8 mouse cellular contexts compared by ENCODE assay signal in genomic region chr9:82974962-82975341, GRCm38 (mm10). TPM values are rescaled to one million over a fixed set of nuclear protein-coding genes. Genes with fewer than 3 reads are reported as not detected.
A peak's percentile ranks its signal among the peaks of the same experiment; 100 is the strongest.
DNase-seq lines count a peak whose midpoint lies in the region; ATAC-seq lines count a peak whose summit lies in the region.

No protein-coding gene starts in this region.

- intact Hi-C loops in gastrocnemius, postnatal 36 days (cut with DNase I), result no loop called here

- H3K27ac ChIP-seq in liver, embryonic 11.5 days (ENCODE audit: low read depth, low read length), result peak overlapping the region; percentile 99
- peak overlapping the region; percentile 99 for H3K27ac ChIP-seq in stomach, embryonic 16.5 days (ENCODE audit: low read length)

- WGBS in liver, embryonic 11.5 days, result under 1% methylated on average over 29 of the region's 61 CpGs
- under 1% methylated on average over 46 of the region's 61 CpGs for WGBS in stomach, embryonic 16.5 days

- no peaks in the 10 kb centered on the region for H3K9me3 ChIP-seq in liver, embryonic 11.5 days (ENCODE audit: control insufficient read depth, low read length)
- no peaks in the 10 kb centered on the region for H3K9me3 ChIP-seq in stomach, embryonic 16.5 days (replicated peaks; ENCODE audit: control insufficient read depth, low read length)

- DNase-seq in cerebellum, postnatal 10 days, result no peak
- DNase-seq in spleen, postnatal 4 days (ENCODE audit: low spot score in 2 of 2), result peak; percentile 68 to 84
- no peak for DNase-seq in spleen, postnatal 36 days (ENCODE audit: low spot score in 2 of 2)
- no peak for DNase-seq in liver, embryonic 11.5 days (ENCODE audit: low spot score)
- no peak for DNase-seq in adrenal gland, postnatal 10 days
- DNase-seq in gastrocnemius, postnatal 36 days, result no peak

- peak; percentile 38 for ATAC-seq in cerebellum, adult (ENCODE audit: insufficient number of reproducible peaks, low FRiP score, low TSS enrichment)
- ATAC-seq in liver, embryonic 11.5 days (replicated peaks; ENCODE audit: low FRiP score), result peak; percentile 52
- ATAC-seq in stomach, embryonic 16.5 days (ENCODE audit: insufficient read depth, low FRiP score), result peak; percentile 14; the same call in 1 of the 2 replicates

- peak overlapping the region; percentile 97 for H3K9ac ChIP-seq in liver, embryonic 11.5 days (ENCODE audit: low read depth, low read length)
- peak overlapping the region; percentile 97 for H3K9ac ChIP-seq in stomach, embryonic 16.5 days (ENCODE audit: low read length)

- no peaks in the 10 kb centered on the region for H3K36me3 ChIP-seq in liver, embryonic 11.5 days (ENCODE audit: control insufficient read depth, insufficient read depth, low read length)
- no peaks in the 10 kb centered on the region for H3K36me3 ChIP-seq in stomach, embryonic 16.5 days (ENCODE audit: control insufficient read depth, insufficient read depth, low read length)

- no peaks in the 10 kb centered on the region for H3K27me3 ChIP-seq in liver, embryonic 11.5 days (replicated peaks; ENCODE audit: control insufficient read depth, insufficient read depth, low read length)
- no peaks in the 10 kb centered on the region for H3K27me3 ChIP-seq in stomach, embryonic 16.5 days (ENCODE audit: control insufficient read depth, insufficient read depth, low read length)

- H3K4me2 ChIP-seq in liver, embryonic 11.5 days, result peak overlapping the region; percentile 82
- H3K4me2 ChIP-seq in stomach, embryonic 16.5 days (ENCODE audit: low read depth, low read length), result peak overlapping the region; percentile 63

- H3K4me3 ChIP-seq in liver, embryonic 11.5 days (ENCODE audit: low read depth, low read length), result peak overlapping the region; percentile 97
- H3K4me3 ChIP-seq in stomach, embryonic 16.5 days (replicated peaks; ENCODE audit: low read length), result peak overlapping the region; percentile 93

- peaks cover 3% of the 10 kb centered on the region; the same call in 1 of the 2 replicates for H3K4me1 ChIP-seq in liver, embryonic 11.5 days (replicated peaks; ENCODE audit: control insufficient read depth, insufficient read depth, low read length)
- peaks cover 3% of the 10 kb centered on the region for H3K4me1 ChIP-seq in stomach, embryonic 16.5 days (ENCODE audit: control insufficient read depth, insufficient read depth, low read length)

RNA-seq across cellular contexts. Expression of gene Phip, which starts 0.4 kb away (rescaled TPM):
- 52.5 and 54.2 TPM in 2 replicates for polyA plus RNA-seq in liver, embryonic 11.5 days (2014; fragmentation: Nextera tagmentation; extraction: Ambion mirVana)
- 53.8 and 60.1 TPM in 2 replicates for polyA plus RNA-seq in stomach, embryonic 16.5 days (2015; fragmentation: Nextera tagmentation; extraction: Ambion mirVana)
- 10 to 100 TPM; 48.6 to 69.6 TPM for total RNA-seq in adrenal gland, postnatal 10 days (2021)
- total RNA-seq in gastrocnemius, postnatal 36 days (2021), result 10 to 100 TPM; 19.9 to 27.8 TPM

Comparison
In these comparisons a context has a peak if more than half of its experiments do, and no peak if none do; other contexts are left out.
1. DNase-seq: peak in spleen, postnatal 4 days (2 of 2); none in cerebellum, postnatal 10 days (0 of 2), spleen, postnatal 36 days (0 of 2), liver, embryonic 11.5 days (single experiment), adrenal gland, postnatal 10 days (single experiment) and gastrocnemius, postnatal 36 days (0 of 2).
2. Peak in every context shown above with its lines, with median percentiles within 50 percentile points of each other: ATAC-seq.